Mouse (Mus musculus): Measurements from ENCODE around the gene Camkmt. TPM values are rescaled to one million over a fixed set of nuclear protein-coding genes. Genes with fewer than 3 reads are reported as not detected.

Gene Camkmt
- polyA plus RNA-seq, 1 experiment from 2014 or later: 6.9 TPM

- ATAC-seq (no peak), DNase-seq (ENCODE audit: low read depth, low spot score) (no peak)
- ChIA-PET CTCF (no interaction called here), POLR2A (no interaction called here)
- no peak for TF ChIP-seq CTCF (IDR thresholded peaks at IDR 0.05)
- in situ Hi-C loops (cut with MboI; ENCODE audit: low pct_unique_long_range_greater_than_20kb): no loop called here
- H3K27me3 ChIP-seq: peaks cover 7% of the 10 kb centered on the region
Measured at GRCm38 (mm10) chr17:85473881-85474280, 383.5 kb downstream of the Camkmt start.

- ChIA-PET POLR2A (no interaction called here), CTCF (no interaction called here)
- TF ChIP-seq CTCF (IDR thresholded peaks at IDR 0.05): no peak
- H3K27me3 ChIP-seq: peaks cover 12% of the 10 kb centered on the region
- no peak for ATAC-seq
- in situ Hi-C loops (cut with MboI; ENCODE audit: low pct_unique_long_range_greater_than_20kb): no loop called here
- DNase-seq (ENCODE audit: low read depth, low spot score): no peak
Measured at GRCm38 (mm10) chr17:85481241-85481640, 390.9 kb downstream of the Camkmt start.

- peaks cover 27% of the 10 kb centered on the region for H3K27me3 ChIP-seq
- CTCF ChIA-PET: interaction anchor here (1.3 kb wide), 1 partner anchor 41 kb away, joined by 4 read pairs; no protein-coding TSS in a partner anchor
- DNase-seq (ENCODE audit: low read depth, low spot score) (no peak), ATAC-seq (no peak)
- POLR2A ChIA-PET: no interaction called here
- in situ Hi-C loops (cut with MboI; ENCODE audit: low pct_unique_long_range_greater_than_20kb): no loop called here
- TF ChIP-seq CTCF (IDR thresholded peaks at IDR 0.05): no peak
Measured at GRCm38 (mm10) chr17:85483086-85483485, 392.7 kb downstream of the Camkmt start.

GRCm38 (mm10) chr17:85484015-85484414 lies 393.7 kb downstream of the Camkmt start:
- DNase-seq (ENCODE audit: low read depth, low spot score) (no peak), ATAC-seq (no peak)
- ChIA-PET POLR2A (no interaction called here), CTCF (interaction anchor here (1.3 kb wide), 1 partner anchor 42 kb away, joined by 4 read pairs; no protein-coding TSS in a partner anchor)
- peaks cover 37% of the 10 kb centered on the region for H3K27me3 ChIP-seq
- in situ Hi-C loops (cut with MboI; ENCODE audit: low pct_unique_long_range_greater_than_20kb): no loop called here
- TF ChIP-seq CTCF (IDR thresholded peaks at IDR 0.05): no peak

GRCm38 (mm10) chr17:85484526-85484925 lies 394.2 kb downstream of the Camkmt start:
- POLR2A ChIA-PET: no interaction called here
- ATAC-seq (no peak), DNase-seq (ENCODE audit: low read depth, low spot score) (no peak)
- H3K27me3 ChIP-seq: peaks cover 40% of the 10 kb centered on the region
- CTCF ChIA-PET: no interaction called here
- in situ Hi-C loops (cut with MboI; ENCODE audit: low pct_unique_long_range_greater_than_20kb): no loop called here
- TF ChIP-seq CTCF (IDR thresholded peaks at IDR 0.05): no peak

GRCm38 (mm10) chr17:85485065-85485945 lies 395.0 kb downstream of the Camkmt start:
- POLR2A ChIA-PET: no interaction called here
- CTCF ChIA-PET: no interaction called here
- no peak for TF ChIP-seq CTCF (IDR thresholded peaks at IDR 0.05)
- in situ Hi-C loops (cut with MboI; ENCODE audit: low pct_unique_long_range_greater_than_20kb): no loop called here
- peaks cover 41% of the 10 kb centered on the region for H3K27me3 ChIP-seq
- ATAC-seq: no peak
- DNase-seq (ENCODE audit: low read depth, low spot score): no peak

GRCm38 (mm10) chr17:85485946-85486533 lies 395.7 kb downstream of the Camkmt start:
- ATAC-seq (no peak), DNase-seq (ENCODE audit: low read depth, low spot score) (no peak)
- POLR2A ChIA-PET: no interaction called here
- CTCF ChIA-PET: interaction anchor here (1.4 kb wide), 1 partner anchor 9 kb away, joined by 3 read pairs; no protein-coding TSS in a partner anchor
- TF ChIP-seq CTCF (IDR thresholded peaks at IDR 0.05): no peak
- in situ Hi-C loops (cut with MboI; ENCODE audit: low pct_unique_long_range_greater_than_20kb): no loop called here
- peaks cover 45% of the 10 kb centered on the region for H3K27me3 ChIP-seq

- in situ Hi-C loops (cut with MboI; ENCODE audit: low pct_unique_long_range_greater_than_20kb): no loop called here
- no peak for TF ChIP-seq CTCF (IDR thresholded peaks at IDR 0.05)
- peaks cover 47% of the 10 kb centered on the region for H3K27me3 ChIP-seq
- ChIA-PET CTCF (interaction anchor here (1.4 kb wide), 1 partner anchor 8 kb away, joined by 3 read pairs; no protein-coding TSS in a partner anchor), POLR2A (no interaction called here)
- DNase-seq (ENCODE audit: low read depth, low spot score) (no peak), ATAC-seq (no peak)
Measured at GRCm38 (mm10) chr17:85486585-85487480, 396.5 kb downstream of the Camkmt start.

- DNase-seq (ENCODE audit: low read depth, low spot score) (no peak), ATAC-seq (no peak)
- H3K27me3 ChIP-seq: peaks cover 52% of the 10 kb centered on the region
- in situ Hi-C loops (cut with MboI; ENCODE audit: low pct_unique_long_range_greater_than_20kb): no loop called here
- POLR2A ChIA-PET: no interaction called here
- CTCF ChIA-PET: interaction anchor here (0.9 to 1.7 kb wide), 3 partner anchors 7 to 72 kb away, joined by 3 to 4 read pairs (median 3); no protein-coding TSS in a partner anchor
- no peak for TF ChIP-seq CTCF (IDR thresholded peaks at IDR 0.05)
Measured at GRCm38 (mm10) chr17:85487531-85487930, 397.2 kb downstream of the Camkmt start.

Data from Patski (cell line).